Mouse (Mus musculus) T-helper 17 cell (primary cell): ENCODE data around the gene Tex2.

Experiments used
- in situ Hi-C, 2 experiments: fragments of 300-600 bp; cut with MboI, MseI; formaldehyde crosslinking; loops; 1 replicate in 1 of 2; 2 replicates in 1 of 2; pipeline ENCODE4 v1.15.1; 2025; ENCODE audit warnings: high pct_unique_total_duplicates in 2 of 2

Tex2 gene

DNA sequence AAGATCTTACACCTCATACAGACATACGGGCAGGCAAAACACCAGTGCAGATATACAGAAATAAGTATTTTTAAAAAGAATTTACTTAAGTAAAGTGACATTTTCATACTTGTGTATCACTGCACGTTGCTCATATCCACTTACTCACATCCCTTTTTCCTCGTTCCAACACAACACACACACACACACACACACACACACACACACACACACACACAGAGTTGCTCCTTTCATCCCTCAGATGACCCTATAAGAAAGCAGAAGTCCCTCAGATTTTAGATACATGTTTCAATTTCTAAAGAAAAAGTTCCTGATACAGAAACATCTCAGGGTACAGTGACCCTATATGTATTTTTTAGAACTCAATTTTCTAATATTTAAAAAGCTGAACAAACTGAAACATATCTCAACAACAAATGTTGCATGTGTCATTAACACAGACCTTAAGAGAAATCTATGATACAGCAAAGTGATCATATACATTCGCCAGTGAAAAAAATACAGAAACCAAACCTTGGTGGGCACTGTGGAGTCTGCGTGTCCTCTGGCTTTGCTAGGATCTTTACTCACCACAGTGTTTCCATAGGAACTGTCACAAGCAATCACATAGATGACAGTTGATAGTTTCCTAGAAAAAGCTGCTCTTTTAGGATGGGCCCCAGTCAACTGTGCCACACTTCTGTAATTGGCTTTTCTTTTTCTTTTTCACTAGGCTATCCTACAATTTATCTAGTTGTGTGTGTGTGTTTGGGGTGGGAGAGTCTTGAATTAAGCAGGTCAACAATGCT lies 151.9 kb downstream of the Tex2 start:
- in situ Hi-C loops, result no loop called here

- in situ Hi-C loops, result no loop called here
Measured at GRCm38 (mm10) chr11:106460671-106461070, 152.6 kb downstream of the Tex2 start.

DNA sequence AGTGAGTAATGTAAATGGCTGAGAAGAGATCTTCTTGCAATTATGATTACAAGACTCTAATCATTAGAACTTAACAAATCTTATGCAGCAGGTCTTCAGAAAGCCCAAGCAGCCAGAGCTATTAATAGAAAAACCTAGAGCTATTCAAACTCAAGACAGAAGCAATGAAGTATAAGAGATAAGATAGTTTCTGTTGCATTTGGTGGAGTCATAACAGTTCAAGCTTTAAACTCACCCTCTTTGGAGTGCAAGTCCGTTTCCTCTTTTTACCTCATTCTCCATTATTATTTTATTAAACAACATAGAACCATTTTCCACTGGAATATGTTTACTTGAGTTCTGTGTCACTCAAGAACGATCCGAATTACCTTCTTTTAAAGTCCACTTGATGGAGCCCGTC lies 154.7 kb downstream of the Tex2 start:
- in situ Hi-C loops, result no loop called here
